Comparison of ENCODE assay signal across 8 mouse cellular contexts in genomic region chr14:48358487-48359159, GRCm38 (mm10).
A peak's percentile ranks its signal among the peaks of the same experiment; 100 is the strongest.
DNase-seq lines count a peak whose midpoint lies in the region; ATAC-seq lines count a peak whose summit lies in the region.

No protein-coding gene starts in this region.

- no peaks in the 10 kb centered on the region for H3K36me3 ChIP-seq in limb, embryonic 11.5 days (ENCODE audit: control insufficient read depth, insufficient read depth, low read length)
- no peaks in the 10 kb centered on the region for H3K36me3 ChIP-seq in limb, embryonic 10.5 days
- H3K36me3 ChIP-seq in kidney, embryonic 14.5 days (ENCODE audit: control insufficient read depth, insufficient read depth, low read length): no peaks in the 10 kb centered on the region

- no peak overlapping the region for H3K4me3 ChIP-seq in limb, embryonic 11.5 days (ENCODE audit: low read depth, low read length)
- no peak overlapping the region for H3K4me3 ChIP-seq in limb, embryonic 10.5 days
- H3K4me3 ChIP-seq in kidney, embryonic 14.5 days (ENCODE audit: low read length): no peak overlapping the region

- H3K4me2 ChIP-seq in limb, embryonic 11.5 days (ENCODE audit: low read depth, severe bottlenecking): no peak overlapping the region
- no peak overlapping the region for H3K4me2 ChIP-seq in kidney, embryonic 14.5 days (replicated peaks; ENCODE audit: low read depth, low read length)

- peak; percentile 52 for DNase-seq in limb, embryonic 11.5 days (ENCODE audit: low spot score)
- DNase-seq in limb, embryonic 10.5 days (ENCODE audit: low spot score): no peak
- peak; percentile 60 for DNase-seq in ZHBTc4 (ENCODE audit: low read depth, low spot score)
- DNase-seq in embryo, embryonic 10 days (ENCODE audit: low spot score): peak; percentile 80
- DNase-seq in lung, postnatal 14 days: peak; percentile 37
- DNase-seq in spleen, adult 12 weeks (ENCODE audit: low spot score): no peak

- no peak overlapping the region for H3K27ac ChIP-seq in limb, embryonic 11.5 days (replicated peaks; ENCODE audit: low read depth, low read length)
- H3K27ac ChIP-seq in limb, embryonic 10.5 days: no peak overlapping the region
- H3K27ac ChIP-seq in kidney, embryonic 14.5 days (ENCODE audit: low read depth, low read length): no peak overlapping the region

- no peak for ATAC-seq in limb, embryonic 11.5 days (ENCODE audit: insufficient number of reproducible peaks, low FRiP score, low TSS enrichment, low read depth)
- ATAC-seq in kidney, embryonic 14.5 days (ENCODE audit: low FRiP score, low TSS enrichment): peak; percentile 34; the same call in 1 of the 2 replicates
- no peak for ATAC-seq in erythroid progenitor cell, adult 5-6 weeks (replicated peaks; ENCODE audit: low FRiP score, poor library complexity, severe bottlenecking)

- no peaks in the 10 kb centered on the region for H3K9me3 ChIP-seq in limb, embryonic 11.5 days (ENCODE audit: control insufficient read depth, low read length)
- no peaks in the 10 kb centered on the region for H3K9me3 ChIP-seq in limb, embryonic 10.5 days (replicated peaks)
- no peaks in the 10 kb centered on the region for H3K9me3 ChIP-seq in kidney, embryonic 14.5 days (ENCODE audit: control insufficient read depth, low read length)

- 49% methylated on average over 12 of the region's 12 CpGs for WGBS in limb, embryonic 11.5 days
- 52% methylated on average over 12 of the region's 12 CpGs for WGBS in limb, embryonic 10.5 days
- 38% methylated on average over 12 of the region's 12 CpGs for WGBS in kidney, embryonic 14.5 days

- no peak overlapping the region for H3K9ac ChIP-seq in limb, embryonic 11.5 days (ENCODE audit: low read length)
- H3K9ac ChIP-seq in kidney, embryonic 14.5 days (ENCODE audit: low read depth, low read length): no peak overlapping the region

- H3K27me3 ChIP-seq in limb, embryonic 11.5 days (ENCODE audit: control insufficient read depth, insufficient read depth, low read length): no peaks in the 10 kb centered on the region
- H3K27me3 ChIP-seq in limb, embryonic 10.5 days (ENCODE audit: low read depth, poor library complexity, severe bottlenecking): no peaks in the 10 kb centered on the region
- H3K27me3 ChIP-seq in kidney, embryonic 14.5 days (ENCODE audit: control insufficient read depth, insufficient read depth, low read length): no peaks in the 10 kb centered on the region

- H3K4me1 ChIP-seq in limb, embryonic 11.5 days (ENCODE audit: control insufficient read depth, insufficient read depth, low read length): peaks cover 8% of the 10 kb centered on the region
- H3K4me1 ChIP-seq in limb, embryonic 10.5 days: peaks cover 21% of the 10 kb centered on the region
- peaks cover 7% of the 10 kb centered on the region; the same call in 1 of the 2 replicates for H3K4me1 ChIP-seq in kidney, embryonic 14.5 days (ENCODE audit: control insufficient read depth, insufficient read depth, low read length)

Comparison
In these comparisons a context has a peak if more than half of its experiments do, and no peak if none do; other contexts are left out.
1. DNase-seq: peak in limb, embryonic 11.5 days (single experiment), ZHBTc4 (single experiment), embryo, embryonic 10 days (single experiment) and lung, postnatal 14 days (single experiment); none in limb, embryonic 10.5 days (single experiment) and spleen, adult 12 weeks (single experiment).